Mouse (Mus musculus) lung, postnatal 25 days (tissue): ENCODE measurements around the gene Tacr1.

ENCODE experiments used
- DNase-seq: peaks from one replicate; pipeline ENCODE4 v3.0.0; 2022; ENCODE audit warnings: low spot score

The Tacr1 gene

GRCm38 (mm10) chr6:82525107-82525867 is 123.2 kb downstream of the Tacr1 start:
- no peak for DNase-seq

- DNase-seq: no peak
These were observed 126.5 kb downstream of the Tacr1 start for GRCm38 (mm10) chr6:82528631-82529030.

GRCm38 (mm10) chr6:82536641-82537040 is 134.5 kb downstream of the Tacr1 start:
- no peak for DNase-seq

DNA sequence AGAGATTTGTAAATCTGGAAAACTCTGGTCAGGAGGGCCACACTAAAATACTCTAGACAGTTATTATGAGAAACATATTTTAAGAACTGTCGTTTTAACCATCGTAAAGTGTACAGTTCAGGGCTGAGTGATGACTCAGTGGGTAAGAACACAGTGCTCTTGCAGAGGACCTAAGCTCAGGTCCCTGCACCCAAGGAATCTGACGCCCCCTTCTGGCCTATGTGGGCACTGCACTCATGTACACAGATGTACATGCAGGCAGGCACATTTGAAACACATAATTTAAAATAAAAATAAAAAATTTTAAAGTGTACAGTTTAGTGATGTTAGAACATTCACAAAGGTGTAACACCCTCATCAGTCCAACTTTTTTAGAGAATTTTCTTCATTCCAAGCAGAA is 147.1 kb downstream of the Tacr1 start:
- no peak for DNase-seq

DNA sequence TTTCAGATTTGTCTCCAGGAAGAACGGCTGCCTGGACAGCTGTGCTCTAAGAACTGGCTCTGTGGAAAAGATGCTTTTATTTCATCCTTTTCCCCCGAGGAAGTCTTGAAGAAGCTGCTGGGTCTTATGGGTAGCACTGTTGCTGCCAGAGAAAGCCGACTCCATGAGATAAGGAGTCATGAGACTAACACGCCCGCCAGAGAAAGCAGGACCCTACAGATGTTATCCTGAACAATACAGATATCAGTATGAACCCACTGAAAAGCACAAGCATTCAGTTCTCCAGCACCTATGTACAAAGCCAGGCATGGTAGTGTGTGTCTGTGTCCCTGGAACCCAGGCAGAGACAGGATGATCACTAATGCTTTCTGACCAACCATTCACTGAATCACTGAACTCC is 173.3 kb downstream of the Tacr1 start:
- no peak for DNase-seq

DNA sequence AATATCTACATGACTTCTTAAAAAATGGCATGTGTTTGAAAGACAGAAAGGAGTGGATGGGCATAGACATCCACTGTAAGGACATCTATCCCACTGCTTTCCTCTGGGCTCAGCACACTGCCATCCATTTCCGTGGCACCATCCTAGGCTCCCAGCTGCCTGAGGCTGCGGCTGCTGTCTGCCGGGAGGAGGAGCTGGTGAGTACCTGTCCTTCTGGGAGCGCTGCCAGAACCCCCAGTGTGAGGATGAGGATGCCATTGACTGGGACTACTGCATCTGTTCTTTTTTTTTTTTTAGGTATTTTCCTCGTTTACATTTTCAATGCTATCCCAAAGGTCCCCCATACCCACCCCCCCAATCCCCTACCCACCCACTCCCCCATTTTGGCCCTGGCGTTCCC is 183.3 kb downstream of the Tacr1 start:
- no peak for DNase-seq

DNA sequence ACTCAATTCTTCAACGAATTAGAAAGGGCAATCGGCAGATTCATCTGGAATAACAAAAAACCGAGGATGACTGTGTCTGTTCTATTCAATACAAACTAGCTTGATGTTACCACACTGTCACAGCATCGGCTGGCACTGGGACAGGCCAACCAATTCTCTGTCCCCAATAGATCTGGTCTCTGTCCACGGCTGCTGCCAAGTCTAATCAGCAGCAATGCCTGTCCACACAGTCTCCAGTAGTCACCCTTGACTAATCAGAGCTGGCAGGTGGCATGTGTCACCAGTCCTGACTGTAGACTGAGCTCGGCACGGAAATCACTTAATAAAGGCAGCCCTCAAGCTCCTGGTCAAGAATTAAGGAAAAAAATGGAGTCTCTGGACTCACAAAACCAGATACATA is 187.3 kb downstream of the Tacr1 start:
- DNase-seq: no peak

DNA sequence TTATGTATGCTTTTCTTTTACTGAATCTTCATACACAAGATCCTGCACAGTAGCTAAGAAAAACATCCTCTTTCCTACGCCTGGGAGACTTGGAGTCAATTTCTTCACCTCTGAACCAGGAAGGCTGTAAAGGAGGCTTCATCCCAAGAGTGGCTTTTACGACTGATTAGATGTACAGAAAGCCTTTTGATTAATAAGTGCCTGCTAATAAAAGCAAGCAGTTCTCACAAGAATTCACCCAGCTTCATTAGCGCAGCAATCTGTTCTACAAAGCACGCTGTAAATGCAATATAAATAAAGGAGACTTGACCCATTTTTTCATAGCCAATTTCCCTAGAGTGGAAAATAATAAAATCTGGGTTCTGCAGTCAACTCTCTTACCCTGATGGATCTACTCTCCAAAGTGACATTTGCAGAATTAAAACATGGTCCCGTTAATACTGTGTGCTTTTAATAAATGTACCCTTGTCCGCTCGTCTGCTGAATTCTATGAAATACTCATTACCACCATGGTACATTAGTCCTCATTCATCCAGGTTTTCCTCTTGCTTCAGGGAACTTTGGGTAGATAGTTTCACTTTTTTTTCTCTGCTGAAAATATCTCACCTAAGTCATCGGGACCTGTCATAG is 193.4 kb downstream of the Tacr1 start:
- DNase-seq: no peak

DNA sequence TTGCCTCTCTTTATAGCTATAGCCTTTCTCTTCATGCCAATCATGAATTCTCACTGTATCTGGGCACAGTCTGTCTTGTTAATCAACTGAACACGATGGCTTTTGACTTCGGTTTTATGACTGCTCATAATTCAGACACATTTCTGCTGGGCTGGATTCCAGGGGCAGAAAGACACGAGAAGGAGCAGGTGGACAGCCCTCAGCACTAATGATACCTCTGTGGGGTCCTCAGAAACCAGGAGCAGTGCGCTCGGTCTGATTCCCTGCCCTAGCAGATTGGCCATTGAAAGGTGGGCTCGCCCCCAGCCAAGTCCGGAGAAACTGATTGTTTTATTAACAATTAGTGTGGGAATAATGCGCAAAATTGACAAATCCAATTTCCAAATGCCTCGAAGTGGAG is 201.1 kb downstream of the Tacr1 start:
- no peak for DNase-seq

DNA sequence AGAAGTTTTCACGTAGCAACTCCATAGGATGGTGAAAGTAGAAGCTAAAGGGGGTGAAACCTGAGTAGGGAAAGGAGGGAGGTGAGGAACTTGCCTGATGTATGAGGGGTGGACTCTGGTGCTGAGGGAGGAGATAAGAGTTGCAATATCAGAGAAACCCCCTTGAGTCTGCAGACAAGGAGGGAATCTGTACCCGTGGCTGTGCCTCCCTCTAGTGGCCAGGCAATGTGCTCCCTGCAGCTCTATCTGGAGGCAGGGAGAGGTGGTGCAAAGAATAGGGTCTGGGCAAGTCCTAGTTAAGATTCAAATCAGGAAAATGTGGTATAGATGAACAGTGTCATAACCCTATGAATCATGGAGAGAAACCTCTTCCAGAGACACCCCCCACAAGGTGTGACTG is 201.5 kb downstream of the Tacr1 start:
- DNase-seq: peak; percentile 16

GRCm38 (mm10) chr6:82604791-82605190 is 202.7 kb downstream of the Tacr1 start:
- no peak for DNase-seq

- DNase-seq: no peak
These were observed 206.6 kb downstream of the Tacr1 start for GRCm38 (mm10) chr6:82608756-82609155.

DNA sequence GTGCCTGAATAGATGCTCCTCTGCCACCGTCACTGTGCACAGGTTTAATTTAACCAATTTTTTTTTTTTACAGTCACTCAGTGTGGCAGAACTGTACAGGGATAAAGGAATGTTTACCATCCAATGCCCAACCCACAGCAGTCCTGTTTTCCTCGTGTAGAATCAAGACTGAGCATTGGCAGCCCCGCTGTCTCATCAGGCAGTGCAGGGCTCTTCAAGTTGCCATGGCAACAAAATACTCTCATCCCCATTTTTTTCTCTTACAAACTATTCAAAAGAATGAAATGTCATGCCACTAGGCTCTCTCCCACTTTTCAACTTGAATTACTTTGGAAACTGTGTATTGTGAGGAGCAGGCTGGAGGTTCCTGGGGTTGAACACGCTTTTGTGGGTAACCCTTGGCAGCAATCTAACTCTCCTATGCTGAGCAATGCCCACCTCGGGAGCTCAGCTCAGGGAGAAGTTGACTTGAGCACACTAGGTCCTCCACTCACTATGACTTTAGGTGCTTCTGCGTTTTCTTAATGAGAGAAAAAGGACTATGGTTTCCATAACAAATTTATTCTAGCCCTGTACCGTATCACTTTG is 207.3 kb downstream of the Tacr1 start:
- no peak for DNase-seq
